Mouse (Mus musculus): ENCODE data around the gene Lamc1.
"Not testable (repeated sequence)": the region's sequence is repeated elsewhere in the genome, so short reads cannot be mapped to it uniquely, and the experiment has no call there.

The Lamc1 gene

GRCm38 (mm10) chr1:153332444-153333295, at the start of gene Lamc1:
Lamc1 (minus strand) TSS chr1:153332786.
- DNase-seq (ENCODE audit: low spot score in 2 of 2): peak; percentile 91 to 93

- no peak for DNase-seq (ENCODE audit: low spot score in 2 of 2)
Observed at GRCm38 (mm10) chr1:153380746-153381282, 48.2 kb upstream of the Lamc1 start.

GRCm38 (mm10) chr1:153379832-153380231, 47.2 kb upstream of the Lamc1 start:
- DNase-seq (ENCODE audit: low spot score in 2 of 2): no peak

- DNase-seq (ENCODE audit: low spot score in 2 of 2): no peak
Observed at GRCm38 (mm10) chr1:153378587-153378986, 46.0 kb upstream of the Lamc1 start.

- DNase-seq (ENCODE audit: low spot score in 2 of 2): no peak
Observed at GRCm38 (mm10) chr1:153376446-153376845, 43.9 kb upstream of the Lamc1 start.

GRCm38 (mm10) chr1:153374136-153374535, 41.5 kb upstream of the Lamc1 start:
- no peak for DNase-seq (ENCODE audit: low spot score in 2 of 2)

- no peak for DNase-seq (ENCODE audit: low spot score in 2 of 2)
Observed at GRCm38 (mm10) chr1:153371846-153372245, 39.3 kb upstream of the Lamc1 start.

GRCm38 (mm10) chr1:153369011-153369410, 36.4 kb upstream of the Lamc1 start:
- DNase-seq (ENCODE audit: low spot score in 2 of 2): peak in 1 of 2 experiments; percentile 30

- DNase-seq (ENCODE audit: low spot score in 2 of 2): no peak
Observed at GRCm38 (mm10) chr1:153367048-153367447, 34.5 kb upstream of the Lamc1 start.

- DNase-seq (ENCODE audit: low spot score in 2 of 2): no peak
Observed at GRCm38 (mm10) chr1:153361926-153362325, 29.3 kb upstream of the Lamc1 start.

GRCm38 (mm10) chr1:153360556-153360955, 28.0 kb upstream of the Lamc1 start:
- no peak for DNase-seq (ENCODE audit: low spot score in 2 of 2)

GRCm38 (mm10) chr1:153357218-153357617, 24.6 kb upstream of the Lamc1 start:
- no peak for DNase-seq (ENCODE audit: low spot score in 2 of 2)

GRCm38 (mm10) chr1:153354466-153354865, 21.9 kb upstream of the Lamc1 start:
- DNase-seq (ENCODE audit: low spot score in 2 of 2): peak; percentile 25 to 45

- peak; percentile 84 to 90 for DNase-seq (ENCODE audit: low spot score in 2 of 2)
Observed at GRCm38 (mm10) chr1:153353736-153354430, 21.3 kb upstream of the Lamc1 start.

- DNase-seq (ENCODE audit: low spot score in 2 of 2): peak; percentile 40 to 54
Observed at GRCm38 (mm10) chr1:153351034-153351433, 18.4 kb upstream of the Lamc1 start.

GRCm38 (mm10) chr1:153347726-153348125, 15.1 kb upstream of the Lamc1 start:
- DNase-seq (ENCODE audit: low spot score in 2 of 2): no peak

GRCm38 (mm10) chr1:153347040-153347439, 14.5 kb upstream of the Lamc1 start:
- DNase-seq (ENCODE audit: low spot score in 2 of 2): no peak

GRCm38 (mm10) chr1:153345699-153346291, 13.2 kb upstream of the Lamc1 start:
- no peak for DNase-seq (ENCODE audit: low spot score in 2 of 2)

GRCm38 (mm10) chr1:153345002-153345401, 12.4 kb upstream of the Lamc1 start:
- no peak for DNase-seq (ENCODE audit: low spot score in 2 of 2)

GRCm38 (mm10) chr1:153335451-153335850, 2.9 kb upstream of the Lamc1 start:
- DNase-seq (ENCODE audit: low spot score in 2 of 2): not testable (repeated sequence)

- DNase-seq (ENCODE audit: low spot score in 2 of 2): peak; percentile 68 to 77
Observed at GRCm38 (mm10) chr1:153333296-153334121, 923 bp upstream of the Lamc1 start.
